Mouse (Mus musculus): ENCODE data around the gene Vmn2r80. TPM values are rescaled to one million over a fixed set of nuclear protein-coding genes. Genes with fewer than 3 reads are reported as not detected.
"Not testable (repeated sequence)": the region's sequence is repeated elsewhere in the genome, so short reads cannot be mapped to it uniquely, and the experiment has no call there.

Vmn2r80 gene
- polyA plus RNA-seq, 2 experiments, result not detected

DNA sequence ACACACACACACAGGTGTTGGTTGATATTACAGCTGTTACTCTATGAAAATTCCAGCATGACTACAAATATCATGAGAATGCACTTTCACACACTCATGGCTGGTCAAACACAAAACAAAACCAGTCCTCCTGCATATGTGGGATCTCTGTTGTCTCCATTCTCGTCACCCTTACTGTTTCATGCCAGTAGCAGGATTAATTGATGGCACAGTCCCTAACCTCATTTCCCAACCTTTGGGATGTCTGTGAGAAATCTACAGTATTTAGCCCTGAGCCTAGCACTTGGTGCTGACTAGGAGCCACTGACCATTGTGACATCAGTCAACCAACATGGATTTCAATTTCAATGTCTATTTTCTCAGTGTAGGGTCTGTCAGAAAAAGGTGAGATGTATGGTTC is 33.5 kb upstream of the Vmn2r80 start:
- no peaks in the 10 kb centered on the region for H3K36me3 ChIP-seq (replicated peaks; ENCODE audit: control insufficient read depth, insufficient read depth, low read depth)
- no peaks in the 10 kb centered on the region for H3K27me3 ChIP-seq (ENCODE audit: control insufficient read depth, insufficient read depth, low read length)
- no peak overlapping the region for H3K27ac ChIP-seq
- H3K4me1 ChIP-seq (replicated peaks; ENCODE audit: control insufficient read depth in 2 of 2, insufficient read depth in 2 of 2, low read length in 1 of 2), result no peaks in the 10 kb centered on the region
- TF ChIP-seq EP300 (IDR thresholded peaks at IDR 0.05; ENCODE audit: low read depth), result no peak
- no peak for TF ChIP-seq CTCF (IDR thresholded peaks at IDR 0.05; ENCODE audit: low read depth)
- H3K9me3 ChIP-seq (ENCODE audit: control insufficient read depth, low read length), result no peaks in the 10 kb centered on the region
- WGBS (ENCODE audit: insufficient replicate concordance), result 32% methylated on average over 1 of the region's 1 CpGs
- no peak overlapping the region for H3K9ac ChIP-seq (replicated peaks)
- ATAC-seq (ENCODE audit: insufficient read depth), result no peak
- H3K4me2 ChIP-seq (ENCODE audit: low read depth), result no peak overlapping the region
- DNase-seq (ENCODE audit: low read depth in 3 of 3, low spot score in 3 of 3), result no peak
- H3K4me3 ChIP-seq (ENCODE audit: insufficient read depth in 1 of 2, low read depth in 2 of 2, low read length in 2 of 2), result no peak overlapping the region

DNA sequence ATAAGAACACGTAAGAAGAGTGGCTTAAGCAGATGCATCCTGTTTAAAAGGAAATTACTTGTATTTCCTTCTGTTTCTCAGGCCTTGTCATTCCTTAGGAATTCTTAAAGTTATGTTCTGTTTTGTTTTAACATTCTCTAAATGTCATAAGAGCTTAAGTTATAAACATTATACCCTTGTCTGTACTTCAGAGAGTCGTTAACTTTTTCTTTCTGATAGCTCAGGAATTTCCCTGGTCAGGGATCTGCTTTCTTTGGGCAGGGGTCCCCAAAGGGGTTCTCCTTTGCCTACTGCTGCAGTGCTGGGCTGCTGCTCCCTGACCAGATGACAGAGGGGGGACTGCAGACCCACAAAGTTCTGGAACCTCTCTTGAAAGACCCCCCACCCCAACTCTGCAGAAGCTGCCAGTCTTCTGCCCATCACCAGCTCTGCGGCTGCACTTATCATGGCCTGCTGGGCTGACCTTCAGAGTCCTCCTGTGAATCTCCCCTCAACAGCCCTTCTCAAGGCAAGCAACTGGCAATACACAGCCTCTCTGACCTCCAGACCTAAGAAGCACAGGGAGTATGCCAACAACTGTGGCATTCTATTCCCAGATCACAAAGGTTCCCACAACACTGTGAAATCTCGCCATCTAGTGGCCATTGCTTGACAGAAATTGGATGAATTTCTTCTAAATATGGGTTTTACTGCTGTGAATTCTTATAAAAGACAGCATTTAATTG is 32.3 kb upstream of the Vmn2r80 start:
- Histone ChIP-seq H3K9me3 (ENCODE audit: control insufficient read depth, low read length) (no peaks in the 10 kb centered on the region), H3K36me3 (replicated peaks; ENCODE audit: control insufficient read depth, insufficient read depth, low read depth) (no peaks in the 10 kb centered on the region), H3K27ac (no peak overlapping the region), H3K4me1 (replicated peaks; ENCODE audit: control insufficient read depth in 2 of 2, insufficient read depth in 2 of 2, low read length in 1 of 2) (no peaks in the 10 kb centered on the region), H3K27me3 (ENCODE audit: control insufficient read depth, insufficient read depth, low read length) (no peaks in the 10 kb centered on the region), H3K9ac (replicated peaks) (no peak overlapping the region), H3K4me3 (ENCODE audit: insufficient read depth in 1 of 2, low read depth in 2 of 2, low read length in 2 of 2) (no peak overlapping the region), H3K4me2 (ENCODE audit: low read depth) (no peak overlapping the region)
- ATAC-seq (ENCODE audit: insufficient read depth) (no peak), DNase-seq (ENCODE audit: low read depth in 3 of 3, low spot score in 3 of 3) (peak in 1 of 3 experiments; percentile 13)
- TF ChIP-seq CTCF (IDR thresholded peaks at IDR 0.05; ENCODE audit: low read depth), result peak; percentile 63
- no peak for TF ChIP-seq EP300 (IDR thresholded peaks at IDR 0.05; ENCODE audit: low read depth)
- WGBS (ENCODE audit: insufficient replicate concordance), result 36% methylated on average over 4 of the region's 4 CpGs

DNA sequence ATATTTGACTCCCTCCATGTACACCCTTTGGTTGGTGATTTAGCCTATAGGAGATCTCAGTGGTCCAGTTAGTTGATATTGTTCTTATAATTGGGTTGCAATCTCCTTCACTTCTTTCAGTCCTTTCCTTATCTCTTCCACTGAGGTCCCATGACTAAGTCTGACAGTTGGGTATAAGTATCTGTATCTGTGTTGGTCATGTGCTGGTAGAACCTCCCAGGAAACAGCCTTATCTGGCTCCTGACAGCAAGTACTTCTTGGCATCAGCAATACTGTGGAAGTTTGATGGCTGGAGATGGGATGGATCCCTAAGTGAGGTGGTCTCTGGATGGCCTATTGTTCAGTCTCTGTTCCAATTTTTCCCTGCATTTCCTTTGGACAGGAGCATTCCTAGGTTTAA is 3.0 kb downstream of the Vmn2r80 start:
- no peak overlapping the region for H3K4me3 ChIP-seq (ENCODE audit: insufficient read depth in 1 of 2, low read depth in 2 of 2, low read length in 2 of 2)
- TF ChIP-seq EP300 (IDR thresholded peaks at IDR 0.05; ENCODE audit: low read depth) (no peak), CTCF (IDR thresholded peaks at IDR 0.05; ENCODE audit: low read depth) (no peak)
- H3K4me1 ChIP-seq (replicated peaks; ENCODE audit: control insufficient read depth in 2 of 2, insufficient read depth in 2 of 2, low read length in 1 of 2), result no peaks in the 10 kb centered on the region
- H3K36me3 ChIP-seq (replicated peaks; ENCODE audit: control insufficient read depth, insufficient read depth, low read depth), result no peaks in the 10 kb centered on the region
- H3K4me2 ChIP-seq (ENCODE audit: low read depth), result no peak overlapping the region
- H3K27ac ChIP-seq, result no peak overlapping the region
- H3K27me3 ChIP-seq (ENCODE audit: control insufficient read depth, insufficient read depth, low read length), result no peaks in the 10 kb centered on the region
- ATAC-seq (ENCODE audit: insufficient read depth) (no peak), DNase-seq (ENCODE audit: low read depth in 3 of 3, low spot score in 3 of 3) (no peak)
- no peaks in the 10 kb centered on the region for H3K9me3 ChIP-seq (ENCODE audit: control insufficient read depth, low read length)
- H3K9ac ChIP-seq (replicated peaks), result no peak overlapping the region

DNA sequence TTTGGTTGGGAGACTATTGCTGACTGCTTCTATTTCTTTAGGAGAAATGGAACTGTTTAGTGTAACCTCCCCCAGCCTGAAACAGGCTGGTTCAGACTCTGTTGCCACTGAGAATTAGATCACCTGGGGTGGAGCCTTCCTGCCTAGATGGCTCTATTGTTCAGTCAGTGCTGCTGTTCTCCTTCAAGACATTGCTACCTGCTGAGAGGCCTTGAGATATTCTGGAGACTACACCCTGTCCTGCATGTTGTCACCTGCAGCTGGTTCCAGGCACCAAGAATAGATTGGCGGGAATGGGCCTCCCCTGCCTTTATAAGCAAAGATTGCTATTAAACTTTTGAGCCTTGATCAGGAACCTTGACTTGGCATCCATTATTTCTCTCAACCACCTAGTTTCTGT is 51.4 kb downstream of the Vmn2r80 start:
- not testable (repeated sequence) for H3K9ac ChIP-seq (replicated peaks); H3K4me2 ChIP-seq (ENCODE audit: low read depth); H3K4me3 ChIP-seq (ENCODE audit: insufficient read depth in 1 of 2, low read depth in 2 of 2, low read length in 2 of 2); H3K4me1 ChIP-seq (replicated peaks; ENCODE audit: control insufficient read depth in 2 of 2, insufficient read depth in 2 of 2, low read length in 1 of 2); H3K27me3 ChIP-seq (ENCODE audit: control insufficient read depth, insufficient read depth, low read length); H3K36me3 ChIP-seq (replicated peaks; ENCODE audit: control insufficient read depth, insufficient read depth, low read depth); H3K9me3 ChIP-seq (ENCODE audit: control insufficient read depth, low read length); H3K27ac ChIP-seq; DNase-seq (ENCODE audit: low read depth in 3 of 3, low spot score in 3 of 3); ATAC-seq (ENCODE audit: insufficient read depth)
- WGBS (ENCODE audit: insufficient replicate concordance), result 47% methylated on average over 1 of the region's 1 CpGs

DNA sequence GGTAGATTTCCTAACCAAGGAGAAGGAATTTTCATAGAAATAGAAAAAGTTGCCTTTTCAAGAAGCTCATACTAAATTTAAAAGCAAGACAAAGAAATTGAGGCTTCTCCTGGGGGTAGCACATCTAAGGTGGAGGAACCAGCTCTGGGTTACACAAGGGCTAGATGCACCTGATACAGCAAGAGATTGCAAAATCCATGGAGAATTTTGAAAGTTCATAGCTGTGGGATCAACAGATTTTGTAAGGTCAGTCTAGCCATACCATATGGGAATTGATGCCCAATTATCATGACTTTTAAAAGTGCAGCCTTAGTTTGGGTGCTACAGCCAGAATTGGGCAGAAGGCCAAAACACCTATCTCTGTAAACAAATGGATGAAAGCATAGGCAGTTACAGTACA is 71.9 kb downstream of the Vmn2r80 start:
- H3K4me3 ChIP-seq (ENCODE audit: insufficient read depth in 1 of 2, low read depth in 2 of 2, low read length in 2 of 2), result no peak overlapping the region
- ATAC-seq (ENCODE audit: insufficient read depth) (no peak), DNase-seq (ENCODE audit: low read depth in 3 of 3, low spot score in 3 of 3) (no peak)
- H3K9me3 ChIP-seq (ENCODE audit: control insufficient read depth, low read length), result no peaks in the 10 kb centered on the region
- no peaks in the 10 kb centered on the region for H3K4me1 ChIP-seq (replicated peaks; ENCODE audit: control insufficient read depth in 2 of 2, insufficient read depth in 2 of 2, low read length in 1 of 2)
- H3K9ac ChIP-seq (replicated peaks), result no peak overlapping the region
- H3K4me2 ChIP-seq (ENCODE audit: low read depth), result no peak overlapping the region
- H3K27ac ChIP-seq, result no peak overlapping the region
- no peaks in the 10 kb centered on the region for H3K27me3 ChIP-seq (ENCODE audit: control insufficient read depth, insufficient read depth, low read length)
- no peak for TF ChIP-seq EP300 (IDR thresholded peaks at IDR 0.05; ENCODE audit: low read depth)
- no peak for TF ChIP-seq CTCF (IDR thresholded peaks at IDR 0.05; ENCODE audit: low read depth)
- no peaks in the 10 kb centered on the region for H3K36me3 ChIP-seq (replicated peaks; ENCODE audit: control insufficient read depth, insufficient read depth, low read depth)

Measured in liver, embryonic 14.5 days (tissue).